Mouse (Mus musculus): ENCODE measurements around the gene Tat.

DNA sequence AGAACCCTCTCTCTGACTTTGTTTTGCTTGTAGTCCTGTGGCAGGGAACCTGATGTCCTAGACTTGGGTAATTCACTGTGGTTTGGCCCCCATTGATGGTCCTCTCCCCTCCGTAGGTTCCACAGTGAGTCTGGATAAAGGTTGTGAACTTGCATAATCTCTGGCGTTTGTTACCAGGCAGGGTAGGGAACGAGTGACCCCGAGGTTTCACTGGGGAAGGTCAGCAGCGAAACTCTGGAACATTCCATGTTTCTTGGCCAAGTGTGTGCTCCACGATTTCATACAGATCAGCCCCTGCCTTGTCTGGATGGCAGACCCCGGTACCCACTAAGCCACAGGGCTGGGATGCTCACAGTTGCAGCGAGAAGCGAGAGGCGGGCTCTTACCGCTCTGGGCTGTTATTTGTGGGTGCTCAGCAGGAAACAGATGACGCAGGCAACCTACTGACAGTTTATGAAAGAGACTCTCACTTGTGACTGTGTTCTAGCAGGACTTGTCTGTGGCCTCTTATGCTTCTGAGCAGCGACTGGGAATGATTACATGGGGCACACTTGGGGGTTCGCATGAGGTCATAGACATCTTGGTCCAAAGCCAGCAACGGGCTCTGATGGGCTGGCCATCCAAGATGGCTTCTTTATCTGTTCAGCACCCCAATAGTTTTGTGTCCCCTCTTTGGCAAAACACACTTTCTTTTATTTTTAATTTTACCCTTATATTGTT is 7.7 kb upstream of the Tat start:
- TF ChIP-seq POLR2A (IDR thresholded peaks at IDR 0.05; ENCODE audit: low read depth, low read length) (no peak), CTCF (conservative IDR thresholded peaks at IDR 0.05; ENCODE audit: insufficient read depth, insufficient read length, low read depth, low read length) (no peak)

All from kidney, adult 2 months (tissue).